Mouse (Mus musculus): ENCODE data around the gene Trub2. TPM values are rescaled to one million over a fixed set of nuclear protein-coding genes. Genes with fewer than 3 reads are reported as not detected.

The Trub2 gene
- total RNA-seq, 1 experiment, result 78.5 TPM

- Histone ChIP-seq H3K9ac (ENCODE audit: insufficient read depth, low read depth, low read length, poor library complexity, severe bottlenecking) (no peak overlapping the region), H3K9me3 (ENCODE audit: control insufficient read depth, insufficient read depth, low read depth, low read length) (no peaks in the 10 kb centered on the region), H3K27ac (ENCODE audit: insufficient read depth, low read depth, low read length, poor library complexity, severe bottlenecking) (no peak overlapping the region), H3K4me3 (ENCODE audit: insufficient read depth in 1 of 2, low read depth in 1 of 2, low read length in 2 of 2, poor library complexity in 1 of 2, severe bottlenecking in 1 of 2) (no peak overlapping the region), H3K36me3 (ENCODE audit: control insufficient read depth, insufficient read depth, low read length, poor library complexity, severe bottlenecking) (peaks cover 9% of the 10 kb centered on the region; the same call in 1 of the 2 replicates), H3K4me1 (ENCODE audit: control insufficient read depth in 2 of 2, insufficient read depth in 2 of 2, low read length in 2 of 2, poor library complexity in 1 of 2) (peaks cover 4 to 18% of the 10 kb centered on the region in 2 experiments; a peak in 3 of 4 replicates)
- TF ChIP-seq HCFC1 (IDR thresholded peaks at IDR 0.05; ENCODE audit: borderline replicate concordance, insufficient read depth, low read length) (no peak), ZC3H11A (IDR thresholded peaks at IDR 0.05; ENCODE audit: borderline replicate concordance, low read depth, low read length) (no peak), ZNF384 (IDR thresholded peaks at IDR 0.05; ENCODE audit: low read depth, low read length) (no peak), CHD2 (IDR thresholded peaks at IDR 0.05; ENCODE audit: low read depth, low read length) (no peak), MAFK (IDR thresholded peaks at IDR 0.05; ENCODE audit: insufficient read depth, low read depth, low read length) (no peak)
- in situ Hi-C loops (cut with MboI; ENCODE audit: low sequenced_read_pairs in 2 of 2, unreplicated experiment in 2 of 2), result no loop called here
- no peak for DNase-seq (ENCODE audit: low read depth, low spot score)
Measured at GRCm38 (mm10) chr2:29819363-29819762, 31.1 kb upstream of the Trub2 start.

DNA sequence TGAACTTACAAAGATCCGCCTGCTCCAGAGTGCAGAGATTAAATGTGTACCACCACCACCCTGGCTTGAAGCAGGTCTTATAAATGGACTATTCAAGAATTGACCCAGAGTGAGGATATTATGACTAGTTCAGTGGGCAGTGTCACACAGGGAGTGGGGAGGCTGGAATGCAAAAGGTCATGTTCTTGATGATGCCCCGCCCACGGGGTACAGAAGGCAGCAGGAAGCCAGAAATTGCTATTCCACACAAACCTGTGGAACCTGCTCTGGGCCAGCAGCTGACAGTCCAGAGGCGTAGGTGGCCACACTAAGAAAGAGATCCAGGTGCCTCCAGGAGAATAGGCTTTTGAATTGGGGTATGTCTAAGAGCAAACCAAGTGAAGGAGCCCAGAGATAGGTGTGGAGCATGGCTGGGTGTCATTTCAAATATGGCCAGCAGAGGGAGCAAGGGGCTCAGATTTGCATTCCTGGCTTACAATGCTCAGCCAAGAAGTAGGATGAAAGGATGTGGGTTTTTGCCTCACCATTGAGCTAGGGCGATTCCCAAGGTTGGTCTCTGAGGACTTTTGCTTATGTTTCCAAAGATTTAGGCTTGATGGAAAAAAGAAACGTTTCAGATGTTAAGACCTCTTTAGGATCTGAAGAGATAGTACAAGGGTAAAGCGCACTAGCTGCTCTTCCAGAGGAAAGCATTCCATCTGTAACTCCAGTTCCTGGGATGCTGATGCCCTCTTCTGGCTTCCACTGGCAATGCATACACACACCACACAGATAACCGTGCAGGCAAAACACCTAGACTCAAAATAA lies 29.3 kb upstream of the Trub2 start:
- peak; percentile 88 for DNase-seq (ENCODE audit: low read depth, low spot score)
- Histone ChIP-seq H3K27ac (ENCODE audit: insufficient read depth, low read depth, low read length, poor library complexity, severe bottlenecking) (no peak overlapping the region), H3K36me3 (ENCODE audit: control insufficient read depth, insufficient read depth, low read length, poor library complexity, severe bottlenecking) (peaks cover 14% of the 10 kb centered on the region), H3K9ac (ENCODE audit: insufficient read depth, low read depth, low read length, poor library complexity, severe bottlenecking) (no peak overlapping the region; the same call in 1 of the 2 replicates), H3K4me3 (ENCODE audit: insufficient read depth in 1 of 2, low read depth in 1 of 2, low read length in 2 of 2, poor library complexity in 1 of 2, severe bottlenecking in 1 of 2) (no peak overlapping the region), H3K9me3 (ENCODE audit: control insufficient read depth, insufficient read depth, low read depth, low read length) (no peaks in the 10 kb centered on the region), H3K4me1 (ENCODE audit: control insufficient read depth in 2 of 2, insufficient read depth in 2 of 2, low read length in 2 of 2, poor library complexity in 1 of 2) (peaks cover 4 to 18% of the 10 kb centered on the region in 2 experiments; a peak in 3 of 4 replicates)
- TF ChIP-seq MAFK (IDR thresholded peaks at IDR 0.05; ENCODE audit: insufficient read depth, low read depth, low read length) (no peak), ZC3H11A (IDR thresholded peaks at IDR 0.05; ENCODE audit: borderline replicate concordance, low read depth, low read length) (peak; percentile 35; the same call in 1 of the 2 replicates), CHD2 (IDR thresholded peaks at IDR 0.05; ENCODE audit: low read depth, low read length) (no peak), ZNF384 (IDR thresholded peaks at IDR 0.05; ENCODE audit: low read depth, low read length) (no peak)
- in situ Hi-C loops (cut with MboI; ENCODE audit: low sequenced_read_pairs in 2 of 2, unreplicated experiment in 2 of 2), result no loop called here

DNA sequence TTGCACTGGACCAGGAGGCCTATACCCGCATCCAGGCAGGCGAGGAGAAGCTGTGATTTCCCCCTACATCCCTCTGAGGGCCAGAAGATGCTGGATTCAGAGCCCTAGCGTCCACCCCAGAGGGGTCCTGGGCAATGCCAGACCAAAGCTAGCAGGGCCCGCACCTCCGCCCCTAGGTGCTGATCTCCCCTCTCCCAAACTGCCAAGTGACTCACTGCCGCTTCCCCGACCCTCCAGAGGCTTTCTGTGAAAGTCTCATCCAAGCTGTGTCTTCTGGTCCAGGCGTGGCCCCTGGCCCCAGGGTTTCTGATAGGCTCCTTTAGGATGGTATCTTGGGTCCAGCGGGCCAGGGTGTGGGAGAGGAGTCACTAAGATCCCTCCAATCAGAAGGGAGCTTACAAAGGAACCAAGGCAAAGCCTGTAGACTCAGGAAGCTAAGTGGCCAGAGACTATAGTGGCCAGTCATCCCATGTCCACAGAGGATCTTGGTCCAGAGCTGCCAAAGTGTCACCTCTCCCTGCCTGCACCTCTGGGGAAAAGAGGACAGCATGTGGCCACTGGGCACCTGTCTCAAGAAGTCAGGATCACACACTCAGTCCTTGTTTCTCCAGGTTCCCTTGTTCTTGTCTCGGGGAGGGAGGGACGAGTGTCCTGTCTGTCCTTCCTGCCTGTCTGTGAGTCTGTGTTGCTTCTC lies 27.5 kb upstream of the Trub2 start:
- peaks cover 29% of the 10 kb centered on the region for H3K36me3 ChIP-seq (ENCODE audit: control insufficient read depth, insufficient read depth, low read length, poor library complexity, severe bottlenecking)
- H3K27ac ChIP-seq (ENCODE audit: insufficient read depth, low read depth, low read length, poor library complexity, severe bottlenecking), result no peak overlapping the region
- H3K9ac ChIP-seq (ENCODE audit: insufficient read depth, low read depth, low read length, poor library complexity, severe bottlenecking), result no peak overlapping the region
- no peak for TF ChIP-seq ZNF384 (IDR thresholded peaks at IDR 0.05; ENCODE audit: low read depth, low read length)
- no peak for TF ChIP-seq MAFK (IDR thresholded peaks at IDR 0.05; ENCODE audit: insufficient read depth, low read depth, low read length)
- no peaks in the 10 kb centered on the region for H3K9me3 ChIP-seq (ENCODE audit: control insufficient read depth, insufficient read depth, low read depth, low read length)
- in situ Hi-C loops (cut with MboI; ENCODE audit: low sequenced_read_pairs in 2 of 2, unreplicated experiment in 2 of 2), result no loop called here
- H3K4me1 ChIP-seq (ENCODE audit: control insufficient read depth in 2 of 2, insufficient read depth in 2 of 2, low read length in 2 of 2, poor library complexity in 1 of 2), result peaks cover 4 to 14% of the 10 kb centered on the region in 2 experiments; a peak in 3 of 4 replicates
- H3K4me3 ChIP-seq (ENCODE audit: insufficient read depth in 1 of 2, low read depth in 1 of 2, low read length in 2 of 2, poor library complexity in 1 of 2, severe bottlenecking in 1 of 2), result no peak overlapping the region
- no peak for DNase-seq (ENCODE audit: low read depth, low spot score)

DNA sequence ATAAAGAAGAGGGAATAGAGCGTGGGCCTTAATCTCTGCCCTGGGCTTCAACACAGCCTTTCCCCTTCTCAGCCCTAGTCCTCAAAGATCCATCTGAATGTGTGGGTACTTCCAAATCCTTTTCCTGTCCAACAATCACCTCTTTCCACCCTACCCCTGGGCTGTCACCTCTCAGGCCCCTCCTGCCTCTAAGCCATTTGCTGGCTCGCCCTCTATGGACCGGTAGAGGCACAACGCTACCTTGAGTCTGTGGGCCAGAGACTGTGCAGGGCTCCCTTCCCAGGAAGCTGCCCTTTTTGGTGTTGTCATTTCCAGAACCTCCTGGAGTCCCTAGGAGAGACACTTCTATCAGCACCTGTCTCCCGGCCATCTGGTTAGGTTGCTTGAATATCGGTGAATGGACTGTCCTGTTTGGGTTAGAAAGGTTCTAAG lies 15.1 kb upstream of the Trub2 start:
- peak overlapping the region; percentile 85; the same call in 1 of the 2 replicates for H3K9ac ChIP-seq (ENCODE audit: insufficient read depth, low read depth, low read length, poor library complexity, severe bottlenecking)
- in situ Hi-C loops (cut with MboI; ENCODE audit: low sequenced_read_pairs in 2 of 2, unreplicated experiment in 2 of 2), result no loop called here
- no peak for DNase-seq (ENCODE audit: low read depth, low spot score)
- H3K9me3 ChIP-seq (ENCODE audit: control insufficient read depth, insufficient read depth, low read depth, low read length), result no peaks in the 10 kb centered on the region
- TF ChIP-seq MAFK (IDR thresholded peaks at IDR 0.05; ENCODE audit: insufficient read depth, low read depth, low read length) (no peak), ZNF384 (IDR thresholded peaks at IDR 0.05; ENCODE audit: low read depth, low read length) (no peak), HCFC1 (IDR thresholded peaks at IDR 0.05; ENCODE audit: borderline replicate concordance, insufficient read depth, low read length) (no peak), CHD2 (IDR thresholded peaks at IDR 0.05; ENCODE audit: low read depth, low read length) (no peak)
- peaks cover 0 to 3% of the 10 kb centered on the region in 2 experiments; a peak in 1 of 4 replicates for H3K4me1 ChIP-seq (ENCODE audit: control insufficient read depth in 2 of 2, insufficient read depth in 2 of 2, low read length in 2 of 2, poor library complexity in 1 of 2)
- H3K4me3 ChIP-seq (ENCODE audit: insufficient read depth in 1 of 2, low read depth in 1 of 2, low read length in 2 of 2, poor library complexity in 1 of 2, severe bottlenecking in 1 of 2), result peak overlapping the region; percentile 86 to 92
- no peak overlapping the region for H3K27ac ChIP-seq (ENCODE audit: insufficient read depth, low read depth, low read length, poor library complexity, severe bottlenecking)
- peaks cover 18% of the 10 kb centered on the region for H3K36me3 ChIP-seq (ENCODE audit: control insufficient read depth, insufficient read depth, low read length, poor library complexity, severe bottlenecking)
